Mouse (Mus musculus) spleen, adult 2 months (tissue): ENCODE measurements around the gene Isyna1. TPM values are rescaled to one million over a fixed set of nuclear protein-coding genes. Genes with fewer than 3 reads are reported as not detected.

Experiments
- DNase-seq, 2 experiments: peaks; one replicate each; pipeline versions ENCODE4 v3.0.0 to v3.0.0-alpha.2; 2012 to 2021; ENCODE audit warnings: low spot score in 2 of 2, low read depth in 1 of 2
- H3K27ac ChIP-seq: fragments of 200-500 bp; 2 replicates; pipeline ENCODE4 v1.5.1; 2012; ENCODE audit warnings: low read length, inconsistent platforms; ENCODE audit not compliant: insufficient read depth
- H3K27me3 ChIP-seq: fragments of 200-500 bp; 2 replicates; pipeline ENCODE4 v1.6.1; 2012; ENCODE audit warnings: mild to moderate bottlenecking, moderate library complexity, low read length, inconsistent platforms; ENCODE audit not compliant: control insufficient read depth, insufficient read depth
- H3K36me3 ChIP-seq: fragments of 200-500 bp; 2 replicates; pipeline ENCODE4 v1.6.1; 2012; ENCODE audit warnings: mild to moderate bottlenecking, low read length, inconsistent platforms; ENCODE audit not compliant: control insufficient read depth, insufficient read depth
- H3K4me1 ChIP-seq: fragments of 200-500 bp; 2 replicates; pipeline ENCODE4 v1.6.1; 2011; ENCODE audit warnings: inconsistent platforms; ENCODE audit not compliant: control insufficient read depth, insufficient read depth, insufficient read length
- H3K4me3 ChIP-seq: fragments of 200-500 bp; 2 replicates; pipeline ENCODE4 v1.5.1; 2011; ENCODE audit warnings: mild to moderate bottlenecking, inconsistent platforms; ENCODE audit not compliant: insufficient read depth, insufficient read length; ENCODE audit errors: extremely low read depth
- CTCF ChIP-seq: fragments of 200-500 bp; IDR thresholded peaks from 2 replicates; pipeline ENCODE4 v1.5.1; 2011; ENCODE audit warnings: mild to moderate bottlenecking, inconsistent platforms; ENCODE audit not compliant: insufficient read depth, insufficient read length, insufficient replicate concordance; ENCODE audit errors: extremely low read depth
- POLR2A ChIP-seq: fragments of 200-500 bp; IDR thresholded peaks from 2 replicates; pipeline ENCODE4 v1.6.1; 2011; ENCODE audit warnings: low read depth, low read length, inconsistent platforms
- WGBS: fragments of 180-500 bp; shearing (Covaris S2); methylation state at CpG from one replicate; pipeline ENCODE4 v1.1.7; 2018; 5-methylcytosine and 5-hydroxymethylcytosine counted together
- polyA plus RNA-seq: library from polyadenylated mRNA; depleted of rRNA; stranded (reverse); fragments of >200 nt; gene quantifications from 2 replicates; pipeline ENCODE4 v1.2.3, GENCODE M21; 2012

The Isyna1 gene
- polyA plus RNA-seq, 1 experiment = 136 TPM

DNA sequence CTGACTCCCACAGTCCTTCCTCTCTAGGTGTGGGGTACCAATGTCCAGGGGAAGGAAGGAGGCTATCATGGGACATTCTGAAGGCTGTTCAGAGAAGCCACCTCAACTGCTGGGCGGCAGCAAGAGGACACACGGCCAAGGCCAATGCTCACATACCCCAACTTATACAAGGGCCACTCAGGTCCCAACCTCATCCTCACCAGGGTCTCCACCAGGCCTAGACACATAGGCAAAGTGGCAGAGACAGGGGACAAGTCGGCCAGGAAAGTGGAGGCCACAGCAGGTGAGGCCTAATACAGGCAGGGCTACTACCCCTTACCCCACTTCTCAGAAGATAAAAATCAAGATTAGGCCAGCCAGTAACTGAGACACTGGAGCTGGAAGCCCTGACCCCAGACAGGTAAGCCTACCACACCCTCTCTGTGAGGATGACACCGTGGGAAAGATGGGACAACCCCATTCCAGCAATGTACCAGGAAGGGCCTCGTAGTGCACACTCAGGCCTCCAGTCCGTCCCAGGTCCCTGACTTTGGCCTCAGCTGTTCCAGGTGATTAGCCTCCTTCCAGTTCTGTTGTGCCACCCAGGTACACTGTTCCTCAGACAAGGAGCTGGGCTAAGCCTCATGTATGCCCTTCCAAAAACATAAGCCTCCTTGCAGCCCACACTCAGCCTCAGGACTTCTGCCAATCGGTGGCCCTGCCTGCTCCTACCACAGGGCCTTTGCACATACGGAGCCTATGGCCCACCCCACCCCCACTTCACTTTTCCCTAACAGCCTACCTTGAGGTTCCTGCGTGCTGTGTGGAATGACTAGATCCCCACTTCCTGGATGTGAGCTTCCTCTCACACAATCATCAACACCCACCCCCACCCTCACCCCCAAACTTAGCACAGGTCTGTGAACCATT lies 12.0 kb downstream of the Isyna1 start:
- Histone ChIP-seq H3K36me3 (no peaks in the 10 kb centered on the region), H3K27me3 (no peaks in the 10 kb centered on the region), H3K4me3 (no peak overlapping the region), H3K27ac (no peak overlapping the region), H3K4me1 (peaks cover 21% of the 10 kb centered on the region)
- TF ChIP-seq POLR2A (no peak), CTCF (no peak)
- WGBS = 82% methylated on average over 9 of the region's 9 CpGs
- DNase-seq = no peak

DNA sequence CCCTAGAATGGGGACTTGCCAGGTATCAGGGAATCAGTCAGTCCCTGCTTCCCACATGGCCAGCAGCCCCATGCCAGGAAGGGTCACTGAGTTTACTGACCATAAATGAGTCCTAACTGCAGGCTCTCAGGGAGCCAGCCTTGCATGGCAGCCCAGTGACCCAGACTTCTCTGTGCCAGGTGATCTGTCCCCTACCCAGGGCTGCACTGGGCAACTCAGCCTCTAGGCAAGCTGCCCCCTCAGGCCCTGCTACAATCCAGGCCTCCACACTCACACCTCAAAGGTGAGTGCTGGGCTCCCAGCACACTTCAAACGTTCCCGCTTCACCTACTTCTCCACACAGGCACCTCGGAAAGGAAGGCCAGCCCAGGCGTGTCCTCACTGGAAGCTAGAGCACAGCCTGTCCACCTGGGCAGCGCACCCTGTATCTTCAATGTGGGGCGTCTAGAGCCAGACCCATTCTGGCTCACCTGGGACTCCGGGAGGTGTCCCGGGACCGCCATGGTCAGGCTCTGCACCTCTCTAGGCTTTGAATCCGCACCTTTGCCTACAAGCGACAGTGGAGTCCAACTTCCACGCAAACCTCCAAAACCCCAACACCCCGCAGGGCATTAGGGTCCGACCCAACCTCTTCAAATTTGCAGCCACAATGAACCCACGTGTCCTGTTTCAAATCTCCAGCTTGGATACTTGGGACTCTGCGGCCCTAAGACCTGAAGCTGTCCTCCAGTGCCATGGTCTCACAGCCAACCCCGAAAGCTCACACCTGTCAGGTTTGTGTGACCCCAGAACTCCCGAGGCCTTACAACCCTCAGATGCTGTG lies 12.8 kb downstream of the Isyna1 start:
- WGBS = 72% methylated on average over 18 of the region's 18 CpGs
- Histone ChIP-seq H3K4me1 (peaks cover 18% of the 10 kb centered on the region), H3K27me3 (no peaks in the 10 kb centered on the region), H3K36me3 (no peaks in the 10 kb centered on the region), H3K27ac (0 out of 2 replicates have a peak overlapping the region, but pooled peaks have one; percentile 79), H3K4me3 (peak overlapping the region; percentile 81)
- no peak for DNase-seq
- no peak for TF ChIP-seq POLR2A

DNA sequence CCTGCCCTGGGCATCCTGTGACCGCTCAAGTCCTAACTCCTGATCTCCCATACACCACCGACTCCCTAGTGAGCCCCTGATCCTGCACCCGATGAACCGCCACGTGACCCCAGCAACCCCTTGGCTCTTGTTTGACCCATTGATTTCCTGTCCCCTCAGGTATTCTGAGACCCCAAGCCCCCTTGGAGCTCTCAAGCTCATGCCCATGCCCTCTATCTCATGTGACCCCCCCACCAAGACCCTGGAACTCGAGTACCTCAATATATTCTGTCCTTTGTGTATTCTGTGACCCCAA lies 13.4 kb downstream of the Isyna1 start:
- 0 out of 2 replicates have a peak overlapping the region, but pooled peaks have one; percentile 79 for H3K27ac ChIP-seq
- 20% methylated on average over 6 of the region's 6 CpGs for WGBS

DNA sequence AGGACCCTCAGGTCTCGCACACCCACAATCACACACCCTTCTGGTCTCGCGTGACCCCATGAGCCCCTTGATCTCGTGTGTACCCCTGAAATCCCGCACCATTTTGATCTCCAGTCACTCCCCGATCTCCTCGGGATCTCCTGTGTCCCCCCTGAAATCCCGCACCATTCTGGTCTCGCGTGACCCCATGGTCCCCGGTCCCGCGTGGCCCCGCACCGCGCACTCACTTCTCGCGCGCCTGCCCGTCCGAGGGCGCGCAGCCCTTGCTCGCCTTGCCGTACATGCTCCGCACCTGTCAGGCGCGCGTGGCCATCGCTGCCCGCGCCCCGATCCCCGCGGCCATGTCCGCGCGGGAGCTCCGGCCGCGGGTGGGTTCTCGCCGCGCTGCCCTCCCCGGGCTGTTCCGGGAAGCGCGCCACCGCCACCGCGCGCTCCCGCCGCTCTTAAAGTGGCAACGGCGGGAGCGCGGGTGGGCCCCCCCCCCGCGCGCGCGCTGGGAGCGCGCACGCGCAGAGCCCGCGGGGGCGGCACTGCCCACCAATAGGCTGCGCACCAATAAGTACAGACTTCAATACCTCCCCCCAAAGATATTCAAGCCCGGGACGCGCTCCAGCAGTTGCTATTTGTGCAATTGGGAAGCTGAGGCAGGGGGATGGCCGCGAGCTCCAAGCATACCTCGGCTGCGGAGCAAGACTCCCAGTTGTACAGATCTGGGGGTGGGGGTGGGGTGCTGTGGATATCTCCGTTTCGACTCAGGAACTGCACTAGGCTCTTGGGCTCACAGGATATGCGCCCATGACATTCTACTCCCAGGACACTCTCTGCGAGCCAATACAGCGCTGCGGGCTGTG lies 13.9 kb downstream of the Isyna1 start:
- no peaks in the 10 kb centered on the region for H3K36me3 ChIP-seq
- 1% methylated on average over 84 of the region's 84 CpGs for WGBS
- H3K4me3 ChIP-seq = peak overlapping the region; percentile 81
- peaks cover 18% of the 10 kb centered on the region for H3K4me1 ChIP-seq
- no peaks in the 10 kb centered on the region for H3K27me3 ChIP-seq
- H3K27ac ChIP-seq = peak overlapping the region; percentile 90
- no peak for DNase-seq
- TF ChIP-seq CTCF = no peak
- no peak; the same call in 1 of the 2 replicates for TF ChIP-seq POLR2A

More for the DNA sequence above, 13.4 kb downstream of the Isyna1 start:
- Histone ChIP-seq H3K27me3 (no peaks in the 10 kb centered on the region), H3K4me3 (peak overlapping the region; percentile 81), H3K36me3 (no peaks in the 10 kb centered on the region), H3K4me1 (peaks cover 18% of the 10 kb centered on the region)
- DNase-seq = no peak
- no peak for TF ChIP-seq POLR2A
- no peak for TF ChIP-seq CTCF

DNA sequence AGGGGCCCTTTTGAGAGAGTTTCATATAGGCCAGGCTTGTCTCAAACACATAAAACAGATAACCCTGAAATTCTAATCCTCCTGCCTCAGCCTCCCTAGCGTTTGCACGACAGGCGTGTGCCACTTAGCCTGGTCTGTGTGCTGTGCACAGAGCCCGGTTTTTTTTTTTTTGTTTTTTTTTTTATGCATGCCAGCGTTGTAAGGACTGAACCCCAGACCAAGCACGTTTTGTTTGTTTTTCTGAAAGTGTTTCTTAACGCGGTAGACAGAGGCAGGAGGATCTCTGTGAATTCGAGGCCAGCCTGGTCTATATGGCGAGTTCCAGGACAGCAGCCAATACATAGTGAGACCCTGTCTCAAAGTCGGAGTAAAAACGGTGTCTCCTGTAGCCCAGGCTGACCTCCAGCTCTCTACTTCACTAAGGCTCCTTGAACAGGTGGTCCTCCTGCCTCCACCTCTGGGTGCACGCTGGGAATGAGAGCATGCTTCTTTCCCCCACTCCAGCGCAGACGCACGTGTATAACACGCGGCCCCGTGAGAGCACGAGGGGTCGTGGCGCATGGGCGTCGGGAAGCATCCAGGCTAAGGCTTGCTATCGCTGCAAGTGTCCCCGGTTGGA lies 14.7 kb downstream of the Isyna1 start, which contains the start of gene Ssbp4:
Gene Ssbp4 (minus strand): TSS at position 124 of the 619 bp plus-strand sequence.
- TF ChIP-seq CTCF (no peak), POLR2A (no peak)
- peak within 1 kb of the TSS; percentile 90 for H3K27ac ChIP-seq
- H3K4me1 ChIP-seq = peaks cover 18% of the 10 kb centered on the region
- DNase-seq = no peak
- WGBS = 3% methylated on average over 26 of the region's 26 CpGs
- H3K27me3 ChIP-seq = no peaks in the 10 kb centered on the region
- H3K4me3 ChIP-seq = peak within 1 kb of the TSS; percentile 81
- no peaks in the 10 kb centered on the region for H3K36me3 ChIP-seq

DNA sequence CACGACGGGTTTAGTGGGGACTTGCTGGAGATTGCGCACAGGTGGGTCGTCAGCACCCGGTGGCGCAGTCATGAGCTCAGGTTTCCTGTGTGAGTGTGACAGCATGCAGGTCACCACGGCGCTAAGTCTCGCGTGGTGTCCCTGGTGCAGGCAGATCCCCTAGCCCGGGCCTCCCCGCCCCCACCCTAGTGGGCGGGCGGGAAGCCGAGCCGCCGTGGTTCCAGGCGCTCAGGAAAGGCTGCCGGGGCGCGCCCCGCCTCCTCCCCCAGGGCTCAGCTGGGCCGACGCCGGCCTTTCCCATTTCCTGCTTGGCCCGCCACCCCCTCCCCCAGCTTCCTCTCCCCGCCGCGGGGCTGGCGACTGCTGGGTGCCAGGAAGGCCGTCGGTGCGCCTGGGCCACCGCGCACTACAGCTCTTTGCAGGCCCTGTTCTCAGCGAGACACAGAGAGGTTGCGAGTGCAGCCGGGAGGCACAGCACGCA lies 15.2 kb downstream of the Isyna1 start:
- Histone ChIP-seq H3K4me3 (peak overlapping the region; percentile 58), H3K36me3 (no peaks in the 10 kb centered on the region), H3K27ac (peak overlapping the region; percentile 90), H3K4me1 (peaks cover 18% of the 10 kb centered on the region), H3K27me3 (no peaks in the 10 kb centered on the region)
- peak; percentile 76 to 82 for DNase-seq
- WGBS = under 1% methylated on average over 38 of the region's 39 CpGs
- TF ChIP-seq CTCF = no peak
- peak; percentile 19 for TF ChIP-seq POLR2A
